Mouse (Mus musculus) lung, postnatal 4 days (tissue): ENCODE results near the gene Olfr1301.

ENCODE experiments used
- DNase-seq, 2 experiments: peaks; one replicate each; pipeline ENCODE4 v3.0.0; 2021

Gene Olfr1301

DNA sequence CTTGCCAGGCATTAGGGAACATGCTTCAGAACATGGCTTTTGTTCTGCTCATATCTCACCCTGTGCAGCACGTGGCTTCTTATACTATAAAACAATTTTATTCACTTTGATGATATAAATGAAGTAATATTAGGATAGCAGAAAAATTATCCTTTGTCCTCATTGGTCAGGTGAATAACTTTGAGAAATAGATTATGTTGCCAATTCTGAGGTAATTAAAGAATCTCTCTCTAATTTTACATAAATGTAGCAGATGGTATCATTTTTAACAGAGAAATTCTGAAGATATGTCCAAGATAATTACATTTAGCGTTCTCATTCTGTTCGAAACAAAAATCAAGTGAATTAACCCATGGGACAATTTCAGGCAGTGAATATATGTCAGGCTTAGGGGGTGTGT is at the start of gene Olfr1301:
Olfr1301 (plus strand) TSS at position 301 of the 400 bp plus-strand sequence.
- DNase-seq, result no peak

- DNase-seq, result no peak
Measured at GRCm38 (mm10) chr2:111726739-111727138, 24.1 kb upstream of the Olfr1301 start.

GRCm38 (mm10) chr2:111777129-111777528 is 26.3 kb downstream of the Olfr1301 start, which contains the start of gene Olfr1302:
Olfr1302 (plus strand) TSS chr2:111777429.
- no peak for DNase-seq
